Mouse (Mus musculus) midbrain, embryonic 13.5 days (tissue): ENCODE results near the gene Styxl1. TPM values are rescaled to one million over a fixed set of nuclear protein-coding genes. Genes with fewer than 3 reads are reported as not detected.

Experiments used
- ATAC-seq: fragments of 200-750 bp; cut with Nextera tagmentation; 2 replicates; pipeline ENCODE4 v1.8.0; 2017; ENCODE audit warnings: mild to moderate bottlenecking, moderate TSS enrichment, moderate library complexity
- H3K27ac ChIP-seq: fragments of 300-500 bp; sonication (generic); 2 replicates; pipeline ENCODE4 v1.5.1; 2015; ENCODE audit warnings: inconsistent platforms, mild to moderate bottlenecking, moderate library complexity
- H3K27me3 ChIP-seq: fragments of 300-500 bp; sonication (generic); 2 replicates; pipeline ENCODE4 v1.6.1; 2015; ENCODE audit warnings: mild to moderate bottlenecking, inconsistent platforms
- H3K36me3 ChIP-seq: fragments of 300-500 bp; sonication (generic); 2 replicates; pipeline ENCODE4 v1.6.1; 2015; ENCODE audit warnings: mild to moderate bottlenecking, inconsistent platforms
- H3K4me1 ChIP-seq: fragments of 300-500 bp; sonication (generic); replicated peaks from 2 replicates; pipeline ENCODE4 v1.6.1; 2015; ENCODE audit warnings: inconsistent platforms
- H3K4me2 ChIP-seq: fragments of 300-500 bp; sonication (generic); replicated peaks from 2 replicates; pipeline ENCODE4 v1.6.1; 2015; ENCODE audit warnings: moderate library complexity, mild to moderate bottlenecking, inconsistent platforms
- H3K4me3 ChIP-seq: fragments of 300-500 bp; sonication (generic); replicated peaks from 2 replicates; pipeline ENCODE4 v1.5.1; 2015; ENCODE audit warnings: mild to moderate bottlenecking, inconsistent platforms
- H3K9ac ChIP-seq: fragments of 300-500 bp; sonication (generic); replicated peaks from 2 replicates; pipeline ENCODE4 v1.6.1; 2015; ENCODE audit warnings: mild to moderate bottlenecking, inconsistent platforms
- H3K9me3 ChIP-seq: fragments of 300-500 bp; sonication (generic); 2 replicates; pipeline ENCODE4 v1.6.1; 2016; ENCODE audit warnings: mild to moderate bottlenecking, inconsistent platforms
- WGBS: fragments of 180-500 bp; shearing (Covaris S2); methylation state at CpG from one replicate; pipeline ENCODE4 v1.1.7; 2015; 5-methylcytosine and 5-hydroxymethylcytosine counted together
- microRNA-seq: library from miRNA; unstranded; fragments of <30 nt; microRNA quantifications from one replicate; pipeline ENCODE4, GENCODE M21; 2016
- polyA plus RNA-seq: library from polyadenylated mRNA; unstranded; fragments of >200 nt; fragmentation: Nextera tagmentation; extraction: Ambion mirVana; gene quantifications from 2 replicates; pipeline ENCODE4 v1.2.1, GENCODE M21; 2015

Gene Styxl1
- polyA plus RNA-seq, 1 experiment from 2014 or later, result 0.34 TPM

DNA sequence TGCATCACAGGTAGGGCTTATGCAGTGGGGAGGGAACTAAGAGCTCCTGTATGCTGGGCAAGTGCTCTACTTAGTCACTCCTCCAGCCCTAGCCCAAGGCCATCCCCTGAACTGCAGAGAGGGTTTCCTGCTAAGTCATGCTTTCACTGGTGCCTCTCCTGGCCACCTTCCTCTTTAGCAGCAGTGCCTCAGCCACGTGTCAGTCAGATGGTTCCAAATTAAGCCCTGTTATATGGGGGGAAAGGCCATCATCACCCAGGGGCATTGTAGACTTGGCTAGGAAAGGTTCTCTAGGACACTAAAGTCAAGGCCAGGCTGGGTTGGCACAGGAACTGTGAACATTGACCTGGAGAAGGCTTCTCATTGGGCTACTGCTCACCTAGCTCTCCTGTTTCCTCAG, 70.3 kb downstream of the Styxl1 start:
- H3K4me2 ChIP-seq, result no peak overlapping the region
- H3K27ac ChIP-seq, result no peak overlapping the region
- peaks cover 4% of the 10 kb centered on the region for H3K4me1 ChIP-seq
- H3K27me3 ChIP-seq, result no peaks in the 10 kb centered on the region
- no peak overlapping the region for H3K9ac ChIP-seq
- no peak overlapping the region for H3K4me3 ChIP-seq
- H3K9me3 ChIP-seq, result no peaks in the 10 kb centered on the region
- 57% methylated on average over 1 of the region's 1 CpGs for WGBS
- peaks cover 35% of the 10 kb centered on the region for H3K36me3 ChIP-seq
- no peak for ATAC-seq

DNA sequence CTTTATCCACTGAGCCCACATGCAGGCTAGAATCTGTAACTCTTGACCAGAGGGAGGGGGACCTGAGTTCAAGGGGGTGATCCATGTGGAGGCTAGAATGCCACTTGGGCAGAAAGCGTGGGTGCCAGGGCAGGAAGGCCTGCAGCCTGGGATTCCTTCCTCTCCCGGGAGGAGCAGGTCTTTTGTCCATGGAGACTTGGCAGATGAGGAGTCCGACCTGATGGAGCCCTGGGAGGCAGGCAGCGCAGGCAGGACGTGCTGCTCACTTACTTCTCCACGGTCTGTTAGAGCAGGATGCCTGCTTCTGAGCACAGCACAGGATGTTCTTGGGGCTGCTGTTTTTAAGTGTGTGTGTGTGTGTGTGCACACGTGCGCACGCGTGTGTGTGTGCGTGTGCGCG, 71.1 kb downstream of the Styxl1 start:
- H3K27me3 ChIP-seq, result no peaks in the 10 kb centered on the region
- no peak overlapping the region for H3K4me3 ChIP-seq
- 95% methylated on average over 13 of the region's 13 CpGs for WGBS
- H3K9me3 ChIP-seq, result no peaks in the 10 kb centered on the region
- H3K4me2 ChIP-seq, result no peak overlapping the region
- H3K36me3 ChIP-seq, result peaks cover 40% of the 10 kb centered on the region
- no peaks in the 10 kb centered on the region; the same call in 1 of the 2 replicates for H3K4me1 ChIP-seq
- no peak for ATAC-seq
- no peak overlapping the region for H3K9ac ChIP-seq
- H3K27ac ChIP-seq, result no peak overlapping the region

DNA sequence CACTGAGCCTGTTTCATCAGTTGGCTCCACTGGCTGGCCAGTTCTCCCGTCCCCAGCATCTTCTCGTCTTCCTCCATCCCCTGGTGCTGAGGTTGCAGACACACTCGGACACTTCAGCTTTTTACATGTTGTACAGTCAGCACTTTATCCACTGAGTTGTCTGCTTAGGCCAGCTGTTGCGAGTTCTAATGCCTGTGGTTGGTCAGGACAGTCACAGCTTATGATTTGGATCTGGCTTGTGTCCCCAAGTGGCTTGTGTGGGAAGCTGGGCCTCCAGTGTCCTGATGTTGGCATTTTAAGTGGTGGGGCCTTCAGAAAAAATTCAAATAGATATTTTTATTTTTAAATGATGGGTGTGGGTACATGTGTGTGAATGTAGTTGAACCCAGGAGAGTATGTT, 72.8 kb downstream of the Styxl1 start:
- Histone ChIP-seq H3K36me3 (peaks cover 47% of the 10 kb centered on the region), H3K27ac (no peak overlapping the region), H3K4me3 (no peak overlapping the region), H3K4me1 (no peaks in the 10 kb centered on the region; the same call in 1 of the 2 replicates), H3K9ac (no peak overlapping the region), H3K4me2 (no peak overlapping the region), H3K27me3 (no peaks in the 10 kb centered on the region), H3K9me3 (no peaks in the 10 kb centered on the region)
- ATAC-seq, result no peak
- over 99% methylated on average over 4 of the region's 4 CpGs for WGBS

DNA sequence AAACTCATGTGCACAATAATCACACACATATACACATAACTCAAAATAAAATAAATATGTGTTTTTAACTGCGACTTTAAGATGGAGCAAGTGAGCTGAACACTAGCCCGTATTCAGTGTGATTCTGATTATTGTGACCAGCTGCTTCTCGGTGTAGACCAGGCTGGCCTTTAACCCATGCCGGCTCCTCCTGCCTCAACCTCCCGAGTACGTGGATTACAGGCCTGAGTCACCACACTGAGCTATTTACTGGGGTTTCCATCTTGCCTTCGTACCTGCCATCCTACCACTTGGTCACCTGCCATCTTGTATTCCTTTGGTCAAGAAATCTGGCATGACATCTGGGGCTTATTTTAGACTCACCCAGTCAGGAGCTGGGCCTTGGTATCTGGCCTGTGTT, 74.8 kb downstream of the Styxl1 start:
- no peak overlapping the region for H3K9ac ChIP-seq
- H3K4me2 ChIP-seq, result no peak overlapping the region
- no peaks in the 10 kb centered on the region; the same call in 1 of the 2 replicates for H3K4me1 ChIP-seq
- no peak overlapping the region for H3K4me3 ChIP-seq
- no peaks in the 10 kb centered on the region for H3K27me3 ChIP-seq
- H3K9me3 ChIP-seq, result no peaks in the 10 kb centered on the region
- WGBS, result 94% methylated on average over 7 of the region's 7 CpGs
- H3K36me3 ChIP-seq, result peaks cover 44% of the 10 kb centered on the region
- no peak for ATAC-seq
- H3K27ac ChIP-seq, result no peak overlapping the region

DNA sequence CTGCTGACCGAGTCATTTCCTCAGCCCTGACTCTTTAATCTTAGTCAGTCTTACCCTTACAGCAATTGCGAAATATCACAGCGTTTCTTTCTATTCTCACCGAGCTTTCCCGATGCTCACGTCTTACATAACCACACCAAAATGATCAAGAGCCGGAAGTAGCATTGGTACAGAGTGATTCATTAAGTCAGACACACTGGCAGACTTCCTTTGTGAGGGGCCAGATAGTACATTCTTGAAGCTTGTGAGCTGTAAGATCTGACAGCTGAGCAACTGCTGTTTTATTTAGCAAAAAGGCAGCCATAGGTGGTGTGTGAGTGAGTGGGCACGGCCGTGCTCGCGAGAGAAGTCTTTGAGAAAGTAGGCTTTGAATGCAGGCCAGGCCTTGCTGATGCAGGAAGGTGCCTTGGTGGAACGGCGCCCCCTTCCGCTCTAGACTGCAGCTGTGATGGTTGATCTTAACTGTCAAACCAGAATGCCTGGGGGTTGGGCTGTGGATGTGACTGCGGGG, 75.4 kb downstream of the Styxl1 start:
- no peaks in the 10 kb centered on the region for H3K9me3 ChIP-seq
- no peak overlapping the region for H3K9ac ChIP-seq
- no peaks in the 10 kb centered on the region; the same call in 1 of the 2 replicates for H3K4me1 ChIP-seq
- no peak overlapping the region for H3K27ac ChIP-seq
- H3K4me3 ChIP-seq, result no peak overlapping the region
- no peak for ATAC-seq
- H3K27me3 ChIP-seq, result no peaks in the 10 kb centered on the region
- no peak overlapping the region for H3K4me2 ChIP-seq
- 77% methylated on average over 15 of the region's 15 CpGs for WGBS
- H3K36me3 ChIP-seq, result peaks cover 41% of the 10 kb centered on the region

DNA sequence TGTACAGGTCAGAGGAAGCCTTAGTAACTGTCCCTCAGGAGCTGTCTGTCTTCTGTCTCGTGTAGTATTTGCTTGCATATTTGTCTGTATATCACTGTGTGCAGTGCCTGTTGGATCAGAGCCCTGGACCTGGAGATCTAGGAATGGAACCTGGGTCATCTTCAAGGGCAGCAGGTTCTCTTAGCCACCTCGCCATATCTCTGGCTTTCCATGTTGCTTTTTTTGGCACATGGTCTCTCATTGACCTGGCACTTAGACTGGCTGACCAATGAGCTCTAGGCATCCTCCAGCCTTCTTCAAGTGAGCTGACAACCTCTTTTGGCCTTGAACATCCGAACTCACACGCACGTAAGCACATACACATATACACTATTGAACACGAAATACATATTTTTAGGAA, 76.0 kb downstream of the Styxl1 start:
- 92% methylated on average over 6 of the region's 6 CpGs for WGBS
- H3K4me1 ChIP-seq, result no peaks in the 10 kb centered on the region; the same call in 1 of the 2 replicates
- H3K4me3 ChIP-seq, result no peak overlapping the region
- H3K4me2 ChIP-seq, result no peak overlapping the region
- peaks cover 36% of the 10 kb centered on the region for H3K36me3 ChIP-seq
- H3K9ac ChIP-seq, result no peak overlapping the region
- no peaks in the 10 kb centered on the region for H3K9me3 ChIP-seq
- no peak for ATAC-seq
- no peaks in the 10 kb centered on the region for H3K27me3 ChIP-seq
- no peak overlapping the region for H3K27ac ChIP-seq

DNA sequence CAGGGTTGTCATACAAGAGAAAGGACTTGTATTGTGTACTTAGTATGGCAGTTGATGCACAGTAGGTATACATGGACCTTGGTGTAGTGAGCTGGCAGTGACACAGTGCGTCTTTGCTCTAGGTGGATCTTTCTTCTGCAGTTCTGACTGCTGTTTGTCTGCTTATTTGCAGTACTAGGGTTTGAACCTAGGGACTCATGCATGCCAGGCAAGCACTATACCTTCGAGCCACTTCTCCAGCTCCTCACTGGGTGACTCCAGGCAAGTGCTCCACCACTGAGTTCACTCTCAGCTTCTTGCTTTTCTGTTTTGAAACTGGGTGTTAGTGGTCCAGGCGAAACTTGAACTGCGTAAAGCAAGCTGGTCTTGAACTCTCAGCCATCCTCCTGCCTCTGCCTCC, 76.6 kb downstream of the Styxl1 start:
- 96% methylated on average over 4 of the region's 4 CpGs for WGBS
- H3K27me3 ChIP-seq, result no peaks in the 10 kb centered on the region
- H3K4me1 ChIP-seq, result no peaks in the 10 kb centered on the region; the same call in 1 of the 2 replicates
- no peak overlapping the region for H3K4me3 ChIP-seq
- no peak for ATAC-seq
- H3K9ac ChIP-seq, result no peak overlapping the region
- no peak overlapping the region for H3K27ac ChIP-seq
- no peaks in the 10 kb centered on the region for H3K9me3 ChIP-seq
- peaks cover 30% of the 10 kb centered on the region for H3K36me3 ChIP-seq
- no peak overlapping the region for H3K4me2 ChIP-seq

DNA sequence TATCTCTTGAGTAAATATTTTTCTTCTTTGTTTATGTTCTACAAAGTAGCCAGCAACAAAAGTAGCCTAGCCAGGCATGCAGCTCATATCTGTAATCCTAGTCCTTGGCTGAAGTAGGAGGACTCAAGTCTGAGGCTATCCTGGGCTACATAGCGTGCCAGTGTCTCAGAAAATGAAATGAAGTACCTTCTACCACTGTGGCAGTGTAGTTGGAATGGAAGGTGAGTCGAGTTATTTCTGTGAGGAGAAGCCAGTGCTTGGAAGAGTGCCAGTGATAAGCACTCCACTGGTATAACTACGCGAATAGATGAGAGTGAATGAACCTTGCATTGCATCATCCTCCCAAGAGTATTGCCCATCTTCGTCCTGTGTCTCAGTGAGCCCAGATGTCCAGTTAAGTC, 80.5 kb downstream of the Styxl1 start:
- H3K27ac ChIP-seq, result no peak overlapping the region
- no peak overlapping the region for H3K9ac ChIP-seq
- no peak overlapping the region for H3K4me3 ChIP-seq
- no peaks in the 10 kb centered on the region for H3K9me3 ChIP-seq
- H3K4me1 ChIP-seq, result peaks cover 10% of the 10 kb centered on the region; the same call in 1 of the 2 replicates
- 90% methylated on average over 5 of the region's 5 CpGs for WGBS
- peaks cover 24% of the 10 kb centered on the region for H3K36me3 ChIP-seq
- no peak overlapping the region for H3K4me2 ChIP-seq
- ATAC-seq, result no peak
- no peaks in the 10 kb centered on the region for H3K27me3 ChIP-seq

Small RNA genes lying within 50 kb of the gene (microRNA-seq; reads per million reads assigned to microRNA genes)
- gene Mir7034, result not detected

Other genes with a start within 250 kb of the Styxl1 start
- 38.9 and 40.9 TPM in 2 replicates for gene Hip1, start 233.3 kb downstream of the Styxl1 start, polyA plus RNA-seq
- not detected in 2 replicates for gene Ccl26, start 214.8 kb downstream of the Styxl1 start, polyA plus RNA-seq
- gene Ccl24, start 205.3 kb downstream of the Styxl1 start, polyA plus RNA-seq, result 2.0 and 3.7 TPM in 2 replicates
- 88.1 and 88.3 TPM in 2 replicates for gene Rhbdd2, start 145.8 kb downstream of the Styxl1 start, polyA plus RNA-seq
- gene Por, start 108.4 kb downstream of the Styxl1 start, polyA plus RNA-seq, result 128 and 137 TPM in 2 replicates
- gene Tmem120a, start 33.9 kb downstream of the Styxl1 start, polyA plus RNA-seq, result 70.1 and 72.7 TPM in 2 replicates
- 563 and 580 TPM in 2 replicates for gene Mdh2, start 95 bp upstream of the Styxl1 start, polyA plus RNA-seq
- gene Srrm3, start 28.5 kb upstream of the Styxl1 start, polyA plus RNA-seq, result 91.4 and 124 TPM in 2 replicates
- gene Hspb1, start 109.5 kb upstream of the Styxl1 start, polyA plus RNA-seq, result 6.8 and 7.1 TPM in 2 replicates
- gene Ywhag, start 156.2 kb upstream of the Styxl1 start, polyA plus RNA-seq, result 627 and 632 TPM in 2 replicates
- 1.0 and 1.4 TPM in 2 replicates for gene Ssc4d, start 196.1 kb upstream of the Styxl1 start, polyA plus RNA-seq
- gene Zp3, start 201.7 kb upstream of the Styxl1 start, polyA plus RNA-seq, result 0.24 TPM in 1 of 2 replicates, not detected in the other
- 28.5 and 28.8 TPM in 2 replicates for gene Dtx2, start 216.4 kb upstream of the Styxl1 start, polyA plus RNA-seq